Mouse (Mus musculus): ENCODE data around the gene Shank2. TPM values are rescaled to one million over a fixed set of nuclear protein-coding genes. Genes with fewer than 3 reads are reported as not detected.

Shank2 gene
- polyA plus RNA-seq, 1 experiment from 2014 or later = 2.1 TPM

Small RNAs within 50 kb of the gene (microRNA-seq; reads per million reads assigned to microRNA genes)
- 1.0 reads per million for gene Mir3105

Other genes starting within 250 kb of the Shank2 start
- 15.8 and 18.9 TPM in 2 replicates for gene Osbpl5, start 244.9 kb upstream of the Shank2 start, polyA plus RNA-seq (2014; fragmentation: Nextera tagmentation; extraction: Ambion mirVana)
- not detected in 2 replicates for gene Mrgprg, start 234.9 kb upstream of the Shank2 start, polyA plus RNA-seq (2014; fragmentation: Nextera tagmentation; extraction: Ambion mirVana)
- gene Mrgpre, start 217.4 kb upstream of the Shank2 start, polyA plus RNA-seq (2014; fragmentation: Nextera tagmentation; extraction: Ambion mirVana) = 2.8 and 4.4 TPM in 2 replicates
- 8.7 and 8.9 TPM in 2 replicates for gene Nadsyn1, start 179.1 kb upstream of the Shank2 start, polyA plus RNA-seq (2014; fragmentation: Nextera tagmentation; extraction: Ambion mirVana)
- gene Dhcr7, start 178.8 kb upstream of the Shank2 start, polyA plus RNA-seq (2014; fragmentation: Nextera tagmentation; extraction: Ambion mirVana) = 70.1 and 86.1 TPM in 2 replicates
- not detected in 2 replicates for gene Gm498, start 135.1 kb upstream of the Shank2 start, polyA plus RNA-seq (2014; fragmentation: Nextera tagmentation; extraction: Ambion mirVana)

Measured in neural tube, embryonic 11.5 days (tissue).